Mouse (Mus musculus): ENCODE measurements around the gene Pik3ap1. TPM values are rescaled to one million over a fixed set of nuclear protein-coding genes. Genes with fewer than 3 reads are reported as not detected.

Pik3ap1 gene
- polyA plus RNA-seq, 1 experiment, result 0.91 TPM

GRCm38 (mm10) chr19:41371373-41371772, 13.5 kb downstream of the Pik3ap1 start:
- H3K4me1 ChIP-seq (ENCODE audit: control insufficient read depth, insufficient read depth, low read length), result no peaks in the 10 kb centered on the region
- H3K4me3 ChIP-seq (ENCODE audit: insufficient read depth, low read length), result no peak overlapping the region
- TF ChIP-seq CTCF (IDR thresholded peaks at IDR 0.05; ENCODE audit: borderline replicate concordance, insufficient read depth, low read length) (no peak), POLR2A (IDR thresholded peaks at IDR 0.05; ENCODE audit: low read depth, low read length) (no peak)
- no peak overlapping the region for H3K27ac ChIP-seq (ENCODE audit: insufficient read depth, low read length)

- H3K4me1 ChIP-seq (ENCODE audit: control insufficient read depth, insufficient read depth, low read length), result no peaks in the 10 kb centered on the region
- H3K27ac ChIP-seq (ENCODE audit: insufficient read depth, low read length), result no peak overlapping the region
- TF ChIP-seq CTCF (IDR thresholded peaks at IDR 0.05; ENCODE audit: borderline replicate concordance, insufficient read depth, low read length), result no peak
- H3K4me3 ChIP-seq (ENCODE audit: insufficient read depth, low read length), result no peak overlapping the region
These were observed 15.1 kb downstream of the Pik3ap1 start for GRCm38 (mm10) chr19:41369557-41370460.

- no peak for TF ChIP-seq POLR2A (IDR thresholded peaks at IDR 0.05; ENCODE audit: low read depth, low read length)
- no peak for TF ChIP-seq CTCF (IDR thresholded peaks at IDR 0.05; ENCODE audit: borderline replicate concordance, insufficient read depth, low read length)
- no peaks in the 10 kb centered on the region for H3K4me1 ChIP-seq (ENCODE audit: control insufficient read depth, insufficient read depth, low read length)
- H3K27ac ChIP-seq (ENCODE audit: insufficient read depth, low read length), result no peak overlapping the region
- H3K4me3 ChIP-seq (ENCODE audit: insufficient read depth, low read length), result no peak overlapping the region
These were observed 17.9 kb downstream of the Pik3ap1 start for GRCm38 (mm10) chr19:41366854-41367517.

GRCm38 (mm10) chr19:41366192-41366853, 18.6 kb downstream of the Pik3ap1 start:
- TF ChIP-seq CTCF (IDR thresholded peaks at IDR 0.05; ENCODE audit: borderline replicate concordance, insufficient read depth, low read length), result no peak
- no peak for TF ChIP-seq POLR2A (IDR thresholded peaks at IDR 0.05; ENCODE audit: low read depth, low read length)
- Histone ChIP-seq H3K4me3 (ENCODE audit: insufficient read depth, low read length) (no peak overlapping the region), H3K27ac (ENCODE audit: insufficient read depth, low read length) (no peak overlapping the region), H3K4me1 (ENCODE audit: control insufficient read depth, insufficient read depth, low read length) (no peaks in the 10 kb centered on the region)

GRCm38 (mm10) chr19:41365570-41365969, 19.3 kb downstream of the Pik3ap1 start:
- H3K4me3 ChIP-seq (ENCODE audit: insufficient read depth, low read length), result no peak overlapping the region
- no peak overlapping the region for H3K27ac ChIP-seq (ENCODE audit: insufficient read depth, low read length)
- no peaks in the 10 kb centered on the region for H3K4me1 ChIP-seq (ENCODE audit: control insufficient read depth, insufficient read depth, low read length)
- TF ChIP-seq CTCF (IDR thresholded peaks at IDR 0.05; ENCODE audit: borderline replicate concordance, insufficient read depth, low read length) (no peak), POLR2A (IDR thresholded peaks at IDR 0.05; ENCODE audit: low read depth, low read length) (no peak)

GRCm38 (mm10) chr19:41364509-41364908, 20.4 kb downstream of the Pik3ap1 start:
- TF ChIP-seq POLR2A (IDR thresholded peaks at IDR 0.05; ENCODE audit: low read depth, low read length), result no peak
- TF ChIP-seq CTCF (IDR thresholded peaks at IDR 0.05; ENCODE audit: borderline replicate concordance, insufficient read depth, low read length), result no peak
- Histone ChIP-seq H3K4me1 (ENCODE audit: control insufficient read depth, insufficient read depth, low read length) (no peaks in the 10 kb centered on the region), H3K27ac (ENCODE audit: insufficient read depth, low read length) (no peak overlapping the region), H3K4me3 (ENCODE audit: insufficient read depth, low read length) (no peak overlapping the region)

GRCm38 (mm10) chr19:41362963-41363362, 21.9 kb downstream of the Pik3ap1 start:
- no peaks in the 10 kb centered on the region for H3K4me1 ChIP-seq (ENCODE audit: control insufficient read depth, insufficient read depth, low read length)
- H3K4me3 ChIP-seq (ENCODE audit: insufficient read depth, low read length), result no peak overlapping the region
- TF ChIP-seq CTCF (IDR thresholded peaks at IDR 0.05; ENCODE audit: borderline replicate concordance, insufficient read depth, low read length), result no peak
- no peak for TF ChIP-seq POLR2A (IDR thresholded peaks at IDR 0.05; ENCODE audit: low read depth, low read length)
- H3K27ac ChIP-seq (ENCODE audit: insufficient read depth, low read length), result no peak overlapping the region

GRCm38 (mm10) chr19:41360459-41360858, 24.4 kb downstream of the Pik3ap1 start:
- Histone ChIP-seq H3K27ac (ENCODE audit: insufficient read depth, low read length) (no peak overlapping the region), H3K4me1 (ENCODE audit: control insufficient read depth, insufficient read depth, low read length) (no peaks in the 10 kb centered on the region), H3K4me3 (ENCODE audit: insufficient read depth, low read length) (no peak overlapping the region)
- TF ChIP-seq POLR2A (IDR thresholded peaks at IDR 0.05; ENCODE audit: low read depth, low read length) (no peak), CTCF (IDR thresholded peaks at IDR 0.05; ENCODE audit: borderline replicate concordance, insufficient read depth, low read length) (no peak)

GRCm38 (mm10) chr19:41354287-41354951, 30.5 kb downstream of the Pik3ap1 start:
- no peak overlapping the region for H3K4me3 ChIP-seq (ENCODE audit: insufficient read depth, low read length)
- H3K4me1 ChIP-seq (ENCODE audit: control insufficient read depth, insufficient read depth, low read length), result no peaks in the 10 kb centered on the region
- no peak overlapping the region for H3K27ac ChIP-seq (ENCODE audit: insufficient read depth, low read length)
- TF ChIP-seq CTCF (IDR thresholded peaks at IDR 0.05; ENCODE audit: borderline replicate concordance, insufficient read depth, low read length), result no peak
- no peak for TF ChIP-seq POLR2A (IDR thresholded peaks at IDR 0.05; ENCODE audit: low read depth, low read length)
